Mouse (Mus musculus) testis, adult 2 months (tissue): ENCODE data around the gene Ptpro. TPM values are rescaled to one million over a fixed set of nuclear protein-coding genes. Genes with fewer than 3 reads are reported as not detected.

Source experiments
- H3K27ac ChIP-seq: fragments of 200-500 bp; 2 replicates; pipeline ENCODE4 v1.5.1; 2012; ENCODE audit warnings: low read depth, low read length; ENCODE audit not compliant: control insufficient read depth, insufficient read depth
- H3K27me3 ChIP-seq: fragments of 200-500 bp; 2 replicates; pipeline ENCODE4 v1.6.1; 2012; ENCODE audit warnings: mild to moderate bottlenecking, low read length, moderate library complexity; ENCODE audit not compliant: control insufficient read depth, insufficient read depth
- H3K36me3 ChIP-seq: fragments of 200-500 bp; 2 replicates; pipeline ENCODE4 v1.6.1; 2012; ENCODE audit warnings: mild to moderate bottlenecking, low read length; ENCODE audit not compliant: control insufficient read depth, insufficient read depth
- H3K4me1 ChIP-seq: fragments of 200-500 bp; 2 replicates; pipeline ENCODE4 v1.6.1; 2012; ENCODE audit warnings: low read length; ENCODE audit not compliant: control insufficient read depth, insufficient read depth
- H3K4me3 ChIP-seq: fragments of 200-500 bp; 2 replicates; pipeline ENCODE4 v1.5.1; 2012; ENCODE audit warnings: low read depth, mild to moderate bottlenecking, low read length, moderate library complexity, mixed read lengths; ENCODE audit not compliant: control insufficient read depth
- CTCF ChIP-seq: fragments of 200-500 bp; IDR thresholded peaks from 2 replicates; pipeline ENCODE4 v1.5.1; 2012; ENCODE audit warnings: low read depth, mild to moderate bottlenecking, inconsistent platforms, low read length, moderate library complexity; ENCODE audit not compliant: control insufficient read depth, insufficient read depth, insufficient replicate concordance
- POLR2A ChIP-seq: fragments of 200-500 bp; IDR thresholded peaks from 2 replicates; pipeline ENCODE4 v1.6.1; 2012; ENCODE audit warnings: low read depth, mild to moderate bottlenecking, inconsistent platforms, low read length, moderate library complexity; ENCODE audit not compliant: control insufficient read depth
- polyA plus RNA-seq: library from polyadenylated mRNA; depleted of rRNA; stranded (reverse); fragments of >200 nt; gene quantifications from 2 replicates; pipeline ENCODE4 v1.2.3, GENCODE M21; 2012

Ptpro gene
- polyA plus RNA-seq, 1 experiment, result 1.6 TPM

- Histone ChIP-seq H3K36me3 (no peaks in the 10 kb centered on the region), H3K4me1 (peaks cover 2% of the 10 kb centered on the region), H3K4me3 (no peak overlapping the region), H3K27ac (no peak overlapping the region), H3K27me3 (no peaks in the 10 kb centered on the region)
- TF ChIP-seq POLR2A, result no peak
- TF ChIP-seq CTCF, result no peak
These were observed 134.2 kb downstream of the Ptpro start for GRCm38 (mm10) chr6:137386344-137386743.

- no peak overlapping the region for H3K27ac ChIP-seq
- no peaks in the 10 kb centered on the region for H3K36me3 ChIP-seq
- H3K4me3 ChIP-seq, result no peak overlapping the region
- TF ChIP-seq POLR2A (no peak), CTCF (no peak)
- H3K27me3 ChIP-seq, result no peaks in the 10 kb centered on the region
- H3K4me1 ChIP-seq, result peaks cover 2% of the 10 kb centered on the region
These were observed 134.8 kb downstream of the Ptpro start for GRCm38 (mm10) chr6:137386935-137387334.

GRCm38 (mm10) chr6:137395075-137395474, 143.0 kb downstream of the Ptpro start:
- no peak overlapping the region for H3K4me3 ChIP-seq
- H3K27me3 ChIP-seq, result no peaks in the 10 kb centered on the region
- H3K36me3 ChIP-seq, result no peaks in the 10 kb centered on the region
- no peak overlapping the region for H3K27ac ChIP-seq
- no peaks in the 10 kb centered on the region for H3K4me1 ChIP-seq
- TF ChIP-seq POLR2A (no peak), CTCF (no peak)

GRCm38 (mm10) chr6:137396106-137396793, 144.1 kb downstream of the Ptpro start:
- H3K4me3 ChIP-seq, result no peak overlapping the region
- no peak for TF ChIP-seq POLR2A
- no peak for TF ChIP-seq CTCF

GRCm38 (mm10) chr6:137397358-137397757, 145.2 kb downstream of the Ptpro start:
- Histone ChIP-seq H3K27ac (no peak overlapping the region), H3K36me3 (no peaks in the 10 kb centered on the region), H3K27me3 (no peaks in the 10 kb centered on the region), H3K4me1 (no peaks in the 10 kb centered on the region), H3K4me3 (no peak overlapping the region)
- TF ChIP-seq POLR2A (no peak), CTCF (no peak)

More at GRCm38 (mm10) chr6:137396106-137396793, 144.1 kb downstream of the Ptpro start:
- no peaks in the 10 kb centered on the region for H3K4me1 ChIP-seq
- no peak overlapping the region for H3K27ac ChIP-seq
- no peaks in the 10 kb centered on the region for H3K27me3 ChIP-seq
- H3K36me3 ChIP-seq, result no peaks in the 10 kb centered on the region

GRCm38 (mm10) chr6:137404196-137404595, 152.1 kb downstream of the Ptpro start:
- no peak overlapping the region for H3K27ac ChIP-seq
- no peaks in the 10 kb centered on the region for H3K4me1 ChIP-seq
- no peak overlapping the region for H3K4me3 ChIP-seq
- TF ChIP-seq CTCF (no peak), POLR2A (no peak)
- H3K27me3 ChIP-seq, result no peaks in the 10 kb centered on the region
- H3K36me3 ChIP-seq, result no peaks in the 10 kb centered on the region

- no peaks in the 10 kb centered on the region for H3K27me3 ChIP-seq
- TF ChIP-seq CTCF (no peak), POLR2A (no peak)
- no peak overlapping the region for H3K27ac ChIP-seq
- H3K4me3 ChIP-seq, result no peak overlapping the region
- no peaks in the 10 kb centered on the region for H3K36me3 ChIP-seq
- H3K4me1 ChIP-seq, result no peaks in the 10 kb centered on the region
These were observed 153.6 kb downstream of the Ptpro start for GRCm38 (mm10) chr6:137405690-137406089.

GRCm38 (mm10) chr6:137410510-137410909, 158.4 kb downstream of the Ptpro start:
- Histone ChIP-seq H3K27me3 (no peaks in the 10 kb centered on the region), H3K4me3 (no peak overlapping the region), H3K36me3 (no peaks in the 10 kb centered on the region), H3K4me1 (no peaks in the 10 kb centered on the region), H3K27ac (no peak overlapping the region)
- no peak for TF ChIP-seq POLR2A
- no peak for TF ChIP-seq CTCF
